Mouse (Mus musculus) cerebellum, adult 11-12 months (tissue): ENCODE results near the gene Cftr.

Experiments used
- DNase-seq: peaks from one replicate; pipeline ENCODE4 v3.0.0; 2022

Cftr gene

DNA sequence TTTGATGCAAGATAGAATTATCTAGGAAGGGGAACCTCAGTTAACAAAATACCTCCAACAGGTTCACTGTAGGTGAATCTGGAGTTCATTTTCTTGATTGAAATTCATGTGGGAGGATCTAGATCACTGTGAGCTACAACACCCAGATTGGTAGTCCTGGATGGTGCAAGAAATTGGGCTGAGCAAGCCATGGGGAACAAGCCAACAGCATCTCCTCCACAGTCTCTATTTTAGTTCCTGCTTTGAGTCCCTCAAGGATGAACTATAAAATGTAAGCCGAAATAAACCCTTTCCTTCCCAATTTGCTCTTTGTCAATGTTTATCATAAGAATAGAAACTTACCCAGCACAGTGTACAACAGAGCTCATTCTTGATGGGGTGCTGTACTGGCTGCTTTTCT is 152.5 kb downstream of the Cftr start:
- no peak for DNase-seq

GRCm38 (mm10) chr6:18335393-18335792 is 164.9 kb downstream of the Cftr start:
- DNase-seq: no peak

DNA sequence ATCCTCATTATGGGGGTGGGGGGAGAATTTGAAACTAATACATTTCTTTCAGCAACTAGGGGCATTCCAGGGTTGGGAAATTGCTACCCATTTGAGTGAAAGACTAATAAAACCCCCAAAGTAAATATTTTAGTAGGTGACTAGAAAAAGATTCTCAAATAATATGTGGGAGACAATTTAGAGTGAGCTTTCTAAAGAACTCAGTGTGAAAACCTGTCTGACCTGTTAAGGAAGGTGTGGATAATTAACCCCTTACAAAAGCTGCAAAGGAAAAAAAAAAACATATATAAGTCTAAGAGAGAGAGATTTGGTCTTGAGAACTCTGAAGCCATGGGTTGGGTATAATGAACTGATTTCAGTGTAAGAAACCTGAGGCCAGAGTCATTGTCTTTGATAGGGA is 167.8 kb downstream of the Cftr start:
- DNase-seq: no peak

DNA sequence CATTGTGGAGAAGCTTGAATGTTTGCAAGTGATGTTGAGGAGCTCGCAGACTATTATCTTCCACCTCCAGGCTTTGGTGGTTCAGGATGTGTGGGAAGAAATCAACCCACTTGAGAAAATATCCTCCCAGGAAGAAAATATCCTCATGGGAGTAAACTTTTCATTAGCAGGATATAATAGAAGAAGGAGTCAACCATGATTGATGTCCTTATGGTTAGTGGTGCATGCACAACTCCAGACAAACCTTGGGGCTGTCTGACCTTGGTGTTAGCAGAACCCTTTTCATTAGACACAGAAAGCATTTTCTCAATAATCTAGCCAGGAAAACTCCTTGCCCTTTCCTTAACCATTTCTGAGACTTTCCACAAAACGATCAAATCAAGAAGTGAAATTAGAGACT is 173.8 kb downstream of the Cftr start:
- DNase-seq: no peak

- no peak for DNase-seq
Observed at GRCm38 (mm10) chr6:18349153-18349858, 178.8 kb downstream of the Cftr start.

- DNase-seq: no peak
Observed at GRCm38 (mm10) chr6:18360154-18360553, 189.7 kb downstream of the Cftr start.

DNA sequence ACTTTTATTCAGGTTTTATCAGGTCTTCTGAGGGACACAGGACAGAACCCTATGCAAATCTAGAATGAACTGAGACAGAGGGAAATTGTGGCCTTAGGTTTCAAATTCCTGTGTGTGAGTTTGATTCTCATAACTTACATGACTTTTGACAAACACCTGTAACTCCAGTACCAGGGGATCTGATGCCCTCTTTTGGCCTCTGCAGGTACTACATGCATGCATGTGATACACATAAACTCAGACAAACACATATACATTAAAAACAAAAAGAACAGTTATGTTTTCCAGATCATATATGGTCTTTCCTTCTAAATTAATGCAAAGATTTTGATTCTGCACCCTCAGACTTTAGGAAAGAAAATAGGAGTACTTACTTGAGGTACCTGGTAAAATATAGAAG is 190.5 kb downstream of the Cftr start:
- DNase-seq: no peak

GRCm38 (mm10) chr6:18362232-18362631 is 191.7 kb downstream of the Cftr start:
- no peak for DNase-seq

DNA sequence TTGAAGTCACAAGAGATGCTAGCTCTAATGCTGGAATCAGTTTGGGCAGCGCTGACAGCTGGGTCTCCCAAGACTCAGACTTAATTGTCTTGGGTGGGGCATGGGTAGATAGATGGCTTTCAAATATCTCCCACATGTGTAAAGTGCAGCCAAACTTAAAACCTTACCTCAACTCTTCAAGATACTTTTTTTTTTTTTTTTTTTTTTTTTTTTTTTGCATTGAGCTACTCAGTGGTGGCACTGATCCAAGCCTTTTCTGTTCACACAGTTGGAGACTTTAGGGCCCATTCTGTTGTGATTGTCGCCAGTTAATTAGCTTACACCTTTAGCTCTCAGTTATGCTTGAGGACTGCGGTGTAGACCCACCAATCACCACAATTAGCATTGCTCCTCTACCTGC is 198.6 kb downstream of the Cftr start:
- no peak for DNase-seq

DNA sequence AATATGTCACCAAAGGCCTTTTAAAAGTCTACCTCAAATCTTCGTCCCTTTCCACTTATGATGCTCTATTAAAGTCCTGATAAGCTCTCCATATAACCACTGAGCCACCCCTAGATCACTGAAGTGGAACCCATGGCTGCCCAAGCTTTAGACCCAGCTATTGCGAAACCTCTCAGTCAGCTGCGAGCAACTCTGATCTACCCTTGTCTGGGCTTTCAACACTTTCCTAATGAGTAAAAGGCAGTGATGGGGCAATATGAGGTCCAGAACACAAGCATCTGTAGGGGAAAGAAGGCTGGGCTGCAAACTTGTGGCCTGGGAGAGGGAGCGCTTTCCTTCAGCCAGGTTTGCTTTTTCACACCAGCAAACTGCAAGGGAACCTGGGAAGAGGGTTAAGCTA is 199.2 kb downstream of the Cftr start:
- DNase-seq: no peak
